Mouse (Mus musculus) B cell, adult 67 days (primary cell): ENCODE results near the gene Phgdh. TPM values are rescaled to one million over a fixed set of nuclear protein-coding genes. Genes with fewer than 3 reads are reported as not detected.

Experiments
- total RNA-seq, 2 experiments: library from RNA; stranded (reverse); gene quantifications; 4 replicates each; pipeline ENCODE4 v1.2.4; 2023

Phgdh gene
- total RNA-seq: 10 to 100 TPM; 53.5 to 58.0 TPM

DNA sequence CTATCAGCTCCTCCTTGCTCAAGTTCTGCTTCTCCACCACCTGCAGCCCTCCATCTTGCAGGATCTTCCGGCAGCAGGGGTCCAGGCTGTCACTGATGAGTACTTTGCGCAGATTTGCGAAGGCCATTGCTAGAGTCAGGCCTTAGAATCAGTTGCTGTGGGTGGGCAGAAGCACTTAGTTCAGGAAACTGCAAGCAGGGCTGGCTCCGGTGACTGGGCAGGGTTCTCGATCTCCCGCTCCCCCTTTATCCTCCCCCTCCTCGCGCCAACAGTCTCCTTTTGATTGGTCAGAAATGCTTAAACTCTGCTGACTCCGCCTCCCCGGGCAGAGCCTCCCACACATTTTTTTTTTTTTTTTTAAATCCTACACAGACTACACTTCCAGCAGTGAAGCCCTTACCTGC is at the start of gene Phgdh:
Gene Phgdh, minus strand, starts transcription at position 285 of the 404 bp plus-strand sequence.

DNA sequence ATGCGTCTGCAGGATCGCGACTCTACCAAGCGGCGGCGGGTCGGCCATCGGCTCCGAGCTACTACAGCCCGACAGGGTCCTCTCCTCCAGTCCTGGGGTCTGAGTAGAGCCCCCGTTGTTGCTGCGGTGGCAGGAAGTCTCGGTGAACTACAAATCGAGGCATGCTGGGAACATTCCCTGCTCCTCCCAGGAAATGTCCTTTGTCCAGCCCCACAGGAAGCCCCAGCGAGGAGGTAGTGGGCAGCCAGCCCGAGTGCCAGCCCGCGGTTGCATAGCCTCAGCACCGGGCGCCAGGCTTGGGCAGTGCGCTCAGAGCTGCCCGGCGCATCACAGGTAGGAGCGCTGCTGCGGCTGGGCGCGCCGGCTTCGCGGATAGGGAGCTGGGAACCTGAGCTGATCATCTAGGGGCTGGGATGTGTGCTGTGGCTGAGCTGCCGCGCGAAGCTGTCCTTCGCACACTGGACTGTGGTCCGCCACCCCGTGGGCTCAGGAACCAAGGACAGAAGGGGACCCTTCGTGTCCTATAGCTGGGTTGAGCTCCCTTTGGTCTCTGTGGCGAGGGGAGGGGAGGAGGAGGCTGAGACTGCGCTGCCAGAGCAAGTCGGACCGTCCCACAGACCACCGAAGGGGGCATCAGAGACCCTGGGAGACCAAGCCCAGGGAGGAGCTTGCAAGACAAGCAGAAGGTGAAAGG is 42.6 kb upstream of the Phgdh start, which contains the start of gene Zfp697:
Gene Zfp697, plus strand, starts transcription at position 216 of the 694 bp plus-strand sequence.

GRCm38 (mm10) chr3:98280204-98280932 is 59.4 kb downstream of the Phgdh start, which contains the start of gene Hmgcs2:
Hmgcs2 (plus strand) TSS chr3:98280435.

Other genes with a start within 250 kb of the Phgdh start
- 10 to 100 TPM; 10.2 to 14.2 TPM for gene Adam30, start 179.4 kb downstream of the Phgdh start, total RNA-seq
- not detected for gene Reg4, start 117.8 kb downstream of the Phgdh start, total RNA-seq
- gene Hmgcs2, start 59.6 kb downstream of the Phgdh start, total RNA-seq: not detected
- under 1 TPM in 1 of 2 experiments, not detected in 1; 0.15 TPM for gene Zfp697, start 42.5 kb upstream of the Phgdh start, total RNA-seq
- gene Gm4450, start 117.1 kb upstream of the Phgdh start, total RNA-seq: not detected
- not detected for gene Hsd3b4, start 170.5 kb upstream of the Phgdh start, total RNA-seq
- not detected for gene Gm10681, start 248.8 kb upstream of the Phgdh start, total RNA-seq